Mouse (Mus musculus): ENCODE measurements around the gene Ccdc106. TPM values are rescaled to one million over a fixed set of nuclear protein-coding genes. Genes with fewer than 3 reads are reported as not detected.

The Ccdc106 gene
- polyA plus RNA-seq, 1 experiment, result 0.64 TPM

DNA sequence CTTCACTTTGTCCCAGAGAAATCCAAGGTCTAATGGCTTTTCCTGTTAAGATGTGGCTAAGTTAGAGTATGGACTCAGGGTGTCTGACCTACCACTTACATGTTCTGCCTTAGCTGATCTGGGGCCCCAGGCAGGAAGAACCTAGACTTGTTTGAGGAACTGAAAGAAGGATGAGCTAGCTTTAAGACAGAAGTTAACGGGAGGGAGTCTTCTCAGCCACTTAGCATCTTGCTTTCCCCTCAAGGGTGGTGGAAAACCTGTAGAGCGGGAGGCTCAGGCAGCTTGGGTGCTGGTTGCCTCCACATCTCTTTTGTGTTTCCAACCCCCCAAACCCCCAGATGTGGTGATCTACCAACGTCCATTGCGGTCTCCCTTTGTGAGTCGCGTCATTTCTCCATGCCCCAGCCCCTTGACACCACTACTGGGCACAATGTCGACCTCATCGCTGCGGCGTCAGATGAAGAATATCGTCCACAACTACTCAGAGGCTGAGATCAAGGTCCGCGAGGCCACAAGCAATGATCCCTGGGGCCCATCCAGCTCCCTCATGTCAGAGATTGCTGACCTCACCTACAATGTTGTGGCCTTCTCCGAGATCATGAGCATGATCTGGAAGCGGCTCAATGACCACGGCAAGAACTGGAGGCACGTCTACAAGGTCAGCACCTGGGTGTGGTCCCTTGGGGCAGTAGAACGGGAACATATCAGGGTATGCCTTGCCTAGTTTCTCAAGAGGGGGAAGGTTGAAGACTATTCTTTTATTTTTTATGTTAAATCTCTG is 63.2 kb downstream of the Ccdc106 start:
- TF ChIP-seq GATA1 (IDR thresholded peaks at IDR 0.05; ENCODE audit: low read length), result no peak

DNA sequence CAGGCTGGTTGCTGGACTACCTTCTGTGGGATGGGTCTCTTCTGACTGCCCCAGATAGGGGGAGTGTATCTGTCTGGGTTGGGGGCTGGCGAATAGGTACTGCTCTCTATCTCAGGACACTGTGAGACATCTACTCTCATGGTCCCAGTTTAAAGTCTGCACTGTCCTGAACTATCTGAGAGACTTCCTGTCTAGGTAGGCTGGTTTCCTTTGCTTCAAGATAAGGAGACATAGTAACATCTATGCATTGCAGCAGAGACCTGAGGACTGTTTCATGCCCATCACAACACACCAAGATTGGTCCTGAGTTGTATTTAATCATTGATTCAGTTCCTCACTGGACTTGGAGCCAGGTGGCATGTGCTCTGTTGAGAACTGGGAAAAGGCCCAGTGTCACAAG is 65.2 kb downstream of the Ccdc106 start:
- peak; percentile 39 for TF ChIP-seq GATA1 (IDR thresholded peaks at IDR 0.05; ENCODE audit: low read length)

DNA sequence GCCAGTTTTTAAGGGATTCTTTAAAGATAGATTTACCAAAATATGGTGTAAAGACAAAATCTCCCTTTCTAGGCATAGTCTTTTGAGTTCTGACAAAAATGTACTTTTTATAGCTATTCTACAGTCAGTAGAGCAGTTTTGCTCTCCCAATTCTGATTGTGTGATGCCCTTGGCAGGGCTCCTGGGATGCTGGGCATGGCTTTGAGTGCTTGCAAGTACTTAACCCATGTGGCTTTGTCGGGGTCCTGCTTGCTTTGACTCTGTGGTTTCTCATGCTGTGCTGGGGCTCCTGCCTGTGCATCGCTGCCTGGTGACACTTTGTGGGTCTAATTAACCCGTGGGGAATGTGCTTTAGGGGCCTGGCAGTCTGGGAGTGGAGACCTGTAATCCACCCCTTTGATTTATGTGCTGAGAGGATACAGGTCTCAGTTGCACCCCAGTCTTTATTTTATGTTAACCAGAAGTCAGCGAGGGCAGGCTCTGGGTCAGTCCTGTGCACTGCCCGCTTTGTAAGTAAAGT is 66.6 kb downstream of the Ccdc106 start:
- TF ChIP-seq GATA1 (IDR thresholded peaks at IDR 0.05; ENCODE audit: low read length), result no peak

DNA sequence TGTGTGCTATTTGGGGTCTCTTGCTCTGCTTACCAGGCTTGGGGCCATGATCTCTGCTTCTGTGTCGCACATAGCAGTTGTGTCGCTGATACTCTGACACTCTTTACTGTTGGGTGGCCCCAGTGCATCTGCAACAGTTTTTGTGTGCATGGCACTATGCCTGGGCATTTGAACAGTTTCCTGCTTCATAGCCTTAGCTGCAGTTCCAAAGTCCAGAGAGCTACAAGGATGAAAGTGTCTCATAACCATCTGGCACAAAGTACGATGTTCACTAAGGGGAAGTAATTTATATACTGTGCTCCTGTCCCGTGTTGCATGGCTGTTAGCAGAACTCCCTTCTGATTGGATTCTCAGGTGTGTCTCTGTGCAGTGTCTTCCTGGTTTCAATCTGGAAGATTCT is 67.5 kb downstream of the Ccdc106 start:
- TF ChIP-seq GATA1 (IDR thresholded peaks at IDR 0.05; ENCODE audit: low read length), result no peak

DNA sequence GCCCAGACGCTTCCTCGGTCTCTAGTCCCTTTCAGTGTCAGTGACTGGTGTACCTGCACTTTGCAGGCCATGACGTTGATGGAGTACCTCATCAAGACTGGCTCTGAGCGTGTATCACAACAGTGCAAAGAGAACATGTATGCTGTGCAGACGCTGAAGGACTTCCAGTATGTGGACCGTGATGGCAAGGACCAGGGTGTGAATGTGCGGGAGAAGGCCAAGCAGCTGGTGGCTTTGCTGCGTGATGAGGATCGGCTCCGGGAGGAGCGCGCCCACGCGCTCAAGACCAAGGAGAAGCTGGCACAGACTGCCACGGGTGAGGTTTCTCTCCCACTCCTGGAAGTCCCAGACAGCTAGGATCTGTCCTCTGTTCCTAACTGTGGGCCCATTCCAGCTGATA is 69.5 kb downstream of the Ccdc106 start:
- TF ChIP-seq GATA1 (IDR thresholded peaks at IDR 0.05; ENCODE audit: low read length), result no peak

DNA sequence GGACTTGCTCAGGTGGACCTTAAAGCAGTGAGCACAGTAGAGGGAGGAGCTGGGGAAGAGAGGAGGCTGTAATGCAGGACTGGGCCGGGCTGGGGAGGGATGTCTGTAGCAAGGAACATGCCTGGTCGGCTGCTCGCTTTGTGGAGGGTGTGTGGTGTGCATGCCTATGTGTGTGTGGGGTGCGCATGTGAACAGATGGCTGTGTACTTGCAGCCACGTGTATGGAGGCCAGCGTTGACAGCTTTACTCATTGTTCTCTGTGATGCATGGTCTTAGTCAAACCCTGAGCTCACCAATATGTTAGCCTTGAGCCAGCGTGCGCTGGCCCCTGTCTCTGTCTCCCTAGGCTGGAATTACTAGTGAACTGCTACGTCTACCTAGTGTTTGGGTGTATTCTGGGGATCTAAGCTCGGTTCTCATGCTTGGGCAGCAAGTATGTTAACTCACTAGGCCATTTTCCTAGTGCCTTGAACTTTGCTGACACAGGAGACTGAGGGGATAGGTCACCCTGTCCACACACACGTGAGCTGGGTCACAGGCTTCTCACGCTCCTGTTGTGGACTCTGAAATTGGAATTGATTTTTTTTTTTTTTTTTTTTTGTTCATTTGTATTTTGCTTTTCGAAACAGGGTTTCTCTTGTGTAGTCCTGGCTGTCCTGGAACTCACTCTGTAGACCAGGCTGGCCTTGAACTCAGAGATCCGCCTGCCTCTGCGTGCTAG is 70.8 kb downstream of the Ccdc106 start:
- no peak for TF ChIP-seq GATA1 (IDR thresholded peaks at IDR 0.05; ENCODE audit: low read length)

DNA sequence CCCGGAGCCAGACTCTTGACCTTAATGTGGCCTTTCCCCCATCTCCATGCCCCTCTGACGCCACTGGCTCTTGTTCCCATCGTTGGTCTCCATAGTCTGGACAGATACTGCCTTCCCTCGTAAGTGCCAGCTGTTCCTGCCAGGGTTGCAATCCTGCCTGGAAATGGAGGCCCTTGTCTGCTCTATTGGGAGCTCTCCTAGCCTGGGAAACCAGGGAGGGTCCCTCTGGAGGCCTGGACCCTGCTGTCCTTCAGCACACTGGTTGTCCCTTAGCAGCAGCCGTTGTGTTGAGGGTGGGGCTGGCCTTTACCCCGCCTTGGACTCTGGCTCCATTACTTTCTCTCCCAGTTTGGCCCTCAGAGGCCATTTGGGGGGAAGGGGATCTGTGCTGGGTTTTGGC is 72.0 kb downstream of the Ccdc106 start:
- TF ChIP-seq GATA1 (IDR thresholded peaks at IDR 0.05; ENCODE audit: low read length), result no peak

DNA sequence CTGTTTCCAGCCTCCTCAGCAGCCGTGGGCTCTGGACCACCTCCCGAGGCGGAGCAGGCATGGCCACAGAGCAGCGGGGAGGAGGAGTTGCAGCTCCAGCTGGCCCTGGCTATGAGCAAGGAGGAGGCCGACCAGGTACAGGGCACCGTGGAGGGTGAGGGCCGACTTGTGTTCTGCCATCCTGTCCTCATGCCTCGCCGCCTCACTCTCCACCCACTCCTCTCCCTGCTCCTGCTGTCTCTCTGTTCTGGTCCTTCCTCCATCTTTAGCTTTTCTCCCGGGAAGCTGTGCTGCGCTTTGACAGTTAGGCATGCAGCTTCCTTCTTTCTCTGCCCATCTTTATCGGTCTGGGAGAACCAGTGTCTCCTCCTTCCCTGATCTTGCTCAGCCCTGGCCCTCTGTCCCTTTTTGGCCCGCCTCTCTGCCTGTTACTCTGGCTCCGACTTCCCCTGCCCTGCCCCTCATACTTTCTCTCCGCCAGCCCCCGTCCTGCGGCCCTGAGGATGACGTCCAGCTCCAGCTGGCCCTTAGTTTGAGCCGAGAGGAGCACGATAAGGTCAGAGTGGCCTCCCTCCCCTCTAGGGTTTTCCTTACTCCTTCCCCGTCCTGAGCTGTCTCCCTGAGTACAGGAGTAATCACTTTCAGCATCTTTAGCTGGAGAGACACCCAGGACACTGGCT is 72.6 kb downstream of the Ccdc106 start:
- TF ChIP-seq GATA1 (IDR thresholded peaks at IDR 0.05; ENCODE audit: low read length), result no peak

DNA sequence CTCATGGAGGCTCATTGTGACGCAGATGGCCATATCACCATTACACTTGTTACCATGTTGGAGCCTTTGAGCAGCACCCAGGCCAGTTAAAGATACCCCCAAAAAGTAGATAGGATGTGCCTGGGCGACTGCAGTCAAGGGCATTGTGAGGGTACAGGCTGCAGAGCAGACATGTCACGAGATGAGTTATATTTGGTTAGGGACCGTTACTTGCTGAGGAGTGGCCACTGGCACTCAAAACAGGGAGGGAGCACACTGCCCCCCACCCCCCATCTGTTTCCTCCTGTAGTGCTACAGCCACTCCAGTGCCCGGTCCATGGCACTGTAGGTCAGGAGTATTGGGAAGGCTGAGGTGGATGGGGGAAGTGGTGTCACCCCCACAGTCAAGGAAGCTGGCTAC is 78.4 kb downstream of the Ccdc106 start:
- TF ChIP-seq GATA1 (IDR thresholded peaks at IDR 0.05; ENCODE audit: low read length), result no peak

DNA sequence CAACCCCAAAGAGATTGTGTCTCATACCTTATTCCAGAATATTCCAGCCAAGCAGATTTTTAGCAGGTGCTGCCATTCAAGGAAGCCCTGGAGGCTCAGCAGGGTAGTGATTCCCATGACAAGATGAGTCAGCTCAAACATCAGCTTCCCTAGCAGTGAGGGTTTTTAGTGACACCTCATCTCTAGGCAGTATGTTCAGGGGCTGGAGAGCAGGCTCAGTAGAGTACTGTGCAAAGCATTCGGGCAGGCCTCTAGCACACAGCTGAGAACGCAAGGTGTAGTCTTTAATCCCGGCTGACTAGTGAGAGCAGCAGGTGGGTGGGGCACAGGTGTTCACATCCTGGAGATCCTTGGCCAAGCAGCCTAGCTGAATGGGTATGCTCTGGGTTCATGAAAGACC is 79.4 kb downstream of the Ccdc106 start:
- no peak for TF ChIP-seq GATA1 (IDR thresholded peaks at IDR 0.05; ENCODE audit: low read length)

DNA sequence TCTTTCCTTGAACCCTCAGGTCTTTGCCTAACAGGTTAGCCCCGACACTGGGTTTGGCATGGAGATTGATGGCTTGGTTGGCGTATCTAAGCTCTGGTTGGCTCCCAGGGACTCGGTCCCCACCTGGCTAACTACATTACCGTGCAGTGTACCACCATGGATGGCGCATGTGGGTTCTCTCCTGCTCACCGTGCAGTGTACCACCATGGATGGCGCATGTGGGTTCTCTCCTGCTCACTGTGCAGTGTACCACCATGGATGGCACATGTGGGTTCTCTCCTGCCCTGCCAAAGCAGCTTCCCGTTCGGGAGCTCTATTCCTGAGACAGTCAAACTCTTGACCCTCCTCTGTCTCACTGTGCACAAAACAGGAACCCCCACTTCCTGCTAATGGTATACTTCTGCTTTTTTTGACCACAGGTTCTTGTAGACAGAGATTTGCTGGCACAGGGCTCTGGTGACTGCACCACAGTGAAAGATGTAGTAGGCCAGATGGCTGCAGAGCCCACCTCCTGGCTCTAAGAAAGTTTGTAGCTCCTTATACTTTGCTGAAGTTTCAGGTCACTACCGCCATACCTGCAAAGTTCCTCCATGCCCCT is 80.8 kb downstream of the Ccdc106 start:
- TF ChIP-seq GATA1 (IDR thresholded peaks at IDR 0.05; ENCODE audit: low read length), result no peak

DNA sequence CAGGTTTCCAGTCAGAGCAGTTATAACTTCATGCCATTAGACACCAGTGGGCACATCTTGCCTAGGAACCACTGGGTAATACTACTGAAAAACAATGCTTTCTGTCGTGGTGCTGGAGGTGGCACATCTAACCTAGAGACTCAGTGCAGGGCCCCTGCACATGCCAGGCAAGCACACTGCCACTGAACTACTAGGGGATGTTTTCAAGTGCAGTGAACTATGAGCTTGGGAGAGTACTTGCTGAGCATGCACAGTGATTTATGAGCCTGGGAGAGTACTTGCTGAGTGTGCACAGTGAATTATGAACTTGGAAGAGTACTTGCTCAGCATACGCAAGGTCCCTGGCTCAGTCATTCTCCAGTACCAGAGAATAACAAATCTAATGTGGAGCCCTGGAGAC is 82.2 kb downstream of the Ccdc106 start:
- no peak for TF ChIP-seq GATA1 (IDR thresholded peaks at IDR 0.05; ENCODE audit: low read length)

DNA sequence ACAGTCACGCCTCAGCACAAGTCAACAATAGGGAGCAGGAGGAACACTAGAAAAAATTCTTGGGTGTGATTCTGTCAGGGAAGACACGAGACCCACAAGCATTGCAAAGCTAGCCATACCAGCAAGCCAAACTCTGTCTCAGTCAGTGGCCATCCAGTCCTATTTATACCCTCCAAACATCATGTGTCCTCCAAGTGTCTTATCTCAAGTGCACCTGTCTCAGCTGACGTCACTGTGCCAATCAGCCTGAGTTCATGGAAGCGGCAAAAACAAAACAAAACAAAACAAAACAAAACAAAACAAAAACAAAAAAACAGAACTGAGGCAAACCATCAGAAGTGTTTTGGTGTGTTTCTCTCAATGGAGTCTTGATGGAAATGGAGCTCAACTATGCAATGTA is 87.9 kb downstream of the Ccdc106 start:
- TF ChIP-seq GATA1 (IDR thresholded peaks at IDR 0.05; ENCODE audit: low read length), result no peak

DNA sequence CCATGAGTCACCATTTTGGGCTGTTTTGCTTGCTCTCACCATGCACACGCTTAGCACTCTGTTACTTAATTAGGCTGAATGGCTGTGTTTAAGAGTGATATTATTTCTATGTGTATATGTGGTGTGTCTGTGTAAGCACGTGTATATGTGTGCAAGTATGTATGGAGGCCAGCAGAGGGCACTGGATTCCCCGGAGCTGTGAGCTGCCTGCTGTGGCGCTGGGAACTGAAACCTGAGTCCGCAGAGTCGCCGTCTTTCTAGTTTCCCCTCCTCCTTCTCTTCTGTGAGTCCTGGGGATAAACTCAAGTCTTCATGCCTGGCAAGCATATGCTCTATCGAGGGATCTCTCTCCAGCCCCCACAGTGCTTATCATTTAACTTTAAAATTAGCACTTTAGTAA is 88.9 kb downstream of the Ccdc106 start:
- TF ChIP-seq GATA1 (IDR thresholded peaks at IDR 0.05; ENCODE audit: low read length), result no peak

Other genes starting within 250 kb of the Ccdc106 start
- gene Fam71e2, start 249.3 kb upstream of the Ccdc106 start, polyA plus RNA-seq (2012), result not detected in 2 replicates
- gene Il11, start 237.7 kb upstream of the Ccdc106 start, polyA plus RNA-seq (2012), result 0.51 and 0.60 TPM in 2 replicates
- gene Tmem190, start 237.6 kb upstream of the Ccdc106 start, polyA plus RNA-seq (2012), result 0.12 TPM in 1 of 2 replicates, not detected in the other
- gene Tmem238, start 230.9 kb upstream of the Ccdc106 start, polyA plus RNA-seq (2012), result 128 and 187 TPM in 2 replicates
- 12,006 and 12,218 TPM in 2 replicates for gene Rpl28, start 227.7 kb upstream of the Ccdc106 start, polyA plus RNA-seq (2012)
- 434 and 528 TPM in 2 replicates for gene Ube2s, start 208.0 kb upstream of the Ccdc106 start, polyA plus RNA-seq (2012)
- not detected in 2 replicates for gene Shisa7, start 175.9 kb upstream of the Ccdc106 start, polyA plus RNA-seq (2012)
- gene Isoc2b, start 150.3 kb upstream of the Ccdc106 start, polyA plus RNA-seq (2012), result 11.3 and 13.0 TPM in 2 replicates
- 10.8 and 31.1 TPM in 2 replicates for gene Isoc2a, start 143.4 kb upstream of the Ccdc106 start, polyA plus RNA-seq (2012)
- gene Gm36210, start 114.0 kb upstream of the Ccdc106 start, polyA plus RNA-seq (2012), result not detected in 2 replicates
- 57.2 and 60.0 TPM in 2 replicates for gene Zfp628, start 105.3 kb upstream of the Ccdc106 start, polyA plus RNA-seq (2012)
- gene Nat14, start 98.5 kb upstream of the Ccdc106 start, polyA plus RNA-seq (2012), result 1.8 TPM in 2 replicates
- 0.05 TPM in 2 replicates for gene Ssc5d, start 94.8 kb upstream of the Ccdc106 start, polyA plus RNA-seq (2012)
- not detected in 2 replicates for gene Sbk2, start 56.1 kb upstream of the Ccdc106 start, polyA plus RNA-seq (2012)
- not detected in 2 replicates for gene Sbk3, start 49.4 kb upstream of the Ccdc106 start, polyA plus RNA-seq (2012)
- 0.04 and 0.05 TPM in 2 replicates for gene Zfp579, start 24.4 kb upstream of the Ccdc106 start, polyA plus RNA-seq (2012)
- gene Zfp524, start 6.1 kb upstream of the Ccdc106 start, polyA plus RNA-seq (2012), result 56.5 and 78.4 TPM in 2 replicates
- gene Fiz1, start 5.9 kb upstream of the Ccdc106 start, polyA plus RNA-seq (2012), result 91.3 and 107 TPM in 2 replicates
- gene Gm44973, start 5.1 kb upstream of the Ccdc106 start, polyA plus RNA-seq (2012), result 15.3 TPM in 1 of 2 replicates, not detected in the other
- gene Zfp865, start 177 bp upstream of the Ccdc106 start, polyA plus RNA-seq (2012), result 146 and 194 TPM in 2 replicates
- gene 4632433K11Rik, start 13.6 kb downstream of the Ccdc106 start, polyA plus RNA-seq (2012), result not detected in 2 replicates
- gene Zfp784, start 17.9 kb downstream of the Ccdc106 start, polyA plus RNA-seq (2012), result 2.9 and 3.1 TPM in 2 replicates
- 0.73 and 0.90 TPM in 2 replicates for gene Zfp580, start 31.0 kb downstream of the Ccdc106 start, polyA plus RNA-seq (2012)
- gene U2af2, start 41.6 kb downstream of the Ccdc106 start, polyA plus RNA-seq (2012), result 496 and 534 TPM in 2 replicates
- 1,467 and 1,596 TPM in 2 replicates for gene Epn1, start 59.7 kb downstream of the Ccdc106 start, polyA plus RNA-seq (2012)
- gene Rfpl4, start 96.4 kb downstream of the Ccdc106 start, polyA plus RNA-seq (2012), result not detected in 2 replicates
- 0.44 and 0.48 TPM in 2 replicates for gene Rasl2-9, start 105.4 kb downstream of the Ccdc106 start, polyA plus RNA-seq (2012)
- not detected in 2 replicates for gene Vmn1r55, start 129.1 kb downstream of the Ccdc106 start, polyA plus RNA-seq (2012)
- not detected in 2 replicates for gene Vmn1r56, start 176.2 kb downstream of the Ccdc106 start, polyA plus RNA-seq (2012)
- not detected in 2 replicates for gene Vmn1r57, start 197.9 kb downstream of the Ccdc106 start, polyA plus RNA-seq (2012)

Data from G1E-ER4 (cell line).